Mouse (Mus musculus): Measurements from ENCODE around the gene Hipk4.
"Not testable (repeated sequence)": the region's sequence is repeated elsewhere in the genome, so short reads cannot be mapped to it uniquely, and the experiment has no call there.

Gene Hipk4

GRCm38 (mm10) chr7:27494659-27495367 is 28.3 kb upstream of the Hipk4 start:
- DNase-seq (ENCODE audit: low read depth, low spot score), result not testable (repeated sequence)

GRCm38 (mm10) chr7:27499036-27499435 is 24.0 kb upstream of the Hipk4 start, which contains the start of gene Prx:
Gene Prx (plus strand): TSS chr7:27499324.
- no peak for DNase-seq (ENCODE audit: low read depth, low spot score)

GRCm38 (mm10) chr7:27501620-27502019 is 21.4 kb upstream of the Hipk4 start:
- DNase-seq (ENCODE audit: low read depth, low spot score), result no peak

GRCm38 (mm10) chr7:27506765-27507370 is 16.2 kb upstream of the Hipk4 start:
- no peak for DNase-seq (ENCODE audit: low read depth, low spot score)

- peak; percentile 96 for DNase-seq (ENCODE audit: low read depth, low spot score)
Observed at GRCm38 (mm10) chr7:27507711-27508647, 15.1 kb upstream of the Hipk4 start.

- DNase-seq (ENCODE audit: low read depth, low spot score), result peak; percentile 65
Observed at GRCm38 (mm10) chr7:27508648-27509005, 14.4 kb upstream of the Hipk4 start.

GRCm38 (mm10) chr7:27510809-27511208 is 12.3 kb upstream of the Hipk4 start:
- DNase-seq (ENCODE audit: low read depth, low spot score), result no peak

- DNase-seq (ENCODE audit: low read depth, low spot score), result no peak
Observed at GRCm38 (mm10) chr7:27514961-27515360, 8.1 kb upstream of the Hipk4 start.

GRCm38 (mm10) chr7:27518314-27518713 is 4.8 kb upstream of the Hipk4 start:
- DNase-seq (ENCODE audit: low read depth, low spot score), result no peak

GRCm38 (mm10) chr7:27520104-27520503 is 3.0 kb upstream of the Hipk4 start:
- DNase-seq (ENCODE audit: low read depth, low spot score), result no peak

- DNase-seq (ENCODE audit: low read depth, low spot score), result no peak
Observed at GRCm38 (mm10) chr7:27520599-27520998, 2.5 kb upstream of the Hipk4 start.

GRCm38 (mm10) chr7:27523805-27524204 is 738 bp downstream of the Hipk4 start:
- no peak for DNase-seq (ENCODE audit: low read depth, low spot score)

GRCm38 (mm10) chr7:27526039-27526827 is 3.2 kb downstream of the Hipk4 start:
- no peak for DNase-seq (ENCODE audit: low read depth, low spot score)

GRCm38 (mm10) chr7:27529070-27529469 is 6.0 kb downstream of the Hipk4 start:
- no peak for DNase-seq (ENCODE audit: low read depth, low spot score)

- DNase-seq (ENCODE audit: low read depth, low spot score), result no peak
Observed at GRCm38 (mm10) chr7:27530937-27531336, 7.9 kb downstream of the Hipk4 start.

GRCm38 (mm10) chr7:27531707-27532106 is 8.6 kb downstream of the Hipk4 start:
- no peak for DNase-seq (ENCODE audit: low read depth, low spot score)

GRCm38 (mm10) chr7:27532480-27533050 is 9.5 kb downstream of the Hipk4 start:
- no peak for DNase-seq (ENCODE audit: low read depth, low spot score)

GRCm38 (mm10) chr7:27535386-27535785 is 12.3 kb downstream of the Hipk4 start:
- DNase-seq (ENCODE audit: low read depth, low spot score), result no peak

- no peak for DNase-seq (ENCODE audit: low read depth, low spot score)
Observed at GRCm38 (mm10) chr7:27536618-27537017, 13.6 kb downstream of the Hipk4 start.

GRCm38 (mm10) chr7:27537998-27538397 is 14.9 kb downstream of the Hipk4 start:
- no peak for DNase-seq (ENCODE audit: low read depth, low spot score)

GRCm38 (mm10) chr7:27538797-27539196 is 15.7 kb downstream of the Hipk4 start:
- no peak for DNase-seq (ENCODE audit: low read depth, low spot score)

Measured in WW6 (cell line).